Mouse (Mus musculus) midbrain, embryonic 16.5 days (tissue): ENCODE measurements at regions not wholly inside any gene's neighbourhood (a gene's known extent, or its start where the extent isn't known, plus 50 kb on each side); places are given as distances from the start of the nearest gene placed in this dataset.

Experiments
- ATAC-seq: fragments of 200-750 bp; cut with Nextera tagmentation; 2 replicates; pipeline ENCODE4 v1.8.0; 2017; ENCODE audit warnings: moderate TSS enrichment
- H3K27ac ChIP-seq: fragments of 300-500 bp; sonication (generic); 2 replicates; pipeline ENCODE4 v1.5.1; 2014; ENCODE audit warnings: mild to moderate bottlenecking, low read length, mixed read lengths
- H3K27me3 ChIP-seq: fragments of 300-500 bp; sonication (generic); 2 replicates; pipeline ENCODE4 v1.6.1; 2014; ENCODE audit warnings: low read depth, low read length, mixed read lengths; ENCODE audit not compliant: control insufficient read depth, insufficient read depth
- H3K36me3 ChIP-seq: fragments of 300-500 bp; sonication (generic); 2 replicates; pipeline ENCODE4 v1.6.1; 2014; ENCODE audit warnings: mild to moderate bottlenecking, low read length, moderate library complexity, mixed read lengths; ENCODE audit not compliant: control insufficient read depth, insufficient read depth
- H3K4me1 ChIP-seq: fragments of 300-500 bp; sonication (generic); 2 replicates; pipeline ENCODE4 v1.6.1; 2014; ENCODE audit warnings: mild to moderate bottlenecking, low read length, mixed read lengths; ENCODE audit not compliant: control insufficient read depth, insufficient read depth
- H3K4me2 ChIP-seq: fragments of 300-500 bp; sonication (generic); 2 replicates; pipeline ENCODE4 v1.6.1; 2014; ENCODE audit warnings: mild to moderate bottlenecking, low read length, mixed read lengths
- H3K4me3 ChIP-seq: fragments of 300-500 bp; sonication (generic); 2 replicates; pipeline ENCODE4 v1.5.1; 2014; ENCODE audit warnings: low read depth, mild to moderate bottlenecking, low read length, moderate library complexity, mixed read lengths
- H3K9ac ChIP-seq: fragments of 300-500 bp; sonication (generic); 2 replicates; pipeline ENCODE4 v1.6.1; 2014; ENCODE audit warnings: low read depth, low read length, mixed read lengths
- H3K9me3 ChIP-seq: fragments of 300-500 bp; sonication (generic); replicated peaks from 2 replicates; pipeline ENCODE4 v1.6.1; 2014; ENCODE audit warnings: mild to moderate bottlenecking, low read length, mixed read lengths; ENCODE audit not compliant: control insufficient read depth, poor library complexity, severe bottlenecking
- WGBS: fragments of 180-500 bp; shearing (Covaris S2); extraction: QIAGEN DNeasy Blood & Tissue Kit; methylation state at CpG from one replicate; pipeline ENCODE4 v1.1.7; 2014; 5-methylcytosine and 5-hydroxymethylcytosine counted together

DNA sequence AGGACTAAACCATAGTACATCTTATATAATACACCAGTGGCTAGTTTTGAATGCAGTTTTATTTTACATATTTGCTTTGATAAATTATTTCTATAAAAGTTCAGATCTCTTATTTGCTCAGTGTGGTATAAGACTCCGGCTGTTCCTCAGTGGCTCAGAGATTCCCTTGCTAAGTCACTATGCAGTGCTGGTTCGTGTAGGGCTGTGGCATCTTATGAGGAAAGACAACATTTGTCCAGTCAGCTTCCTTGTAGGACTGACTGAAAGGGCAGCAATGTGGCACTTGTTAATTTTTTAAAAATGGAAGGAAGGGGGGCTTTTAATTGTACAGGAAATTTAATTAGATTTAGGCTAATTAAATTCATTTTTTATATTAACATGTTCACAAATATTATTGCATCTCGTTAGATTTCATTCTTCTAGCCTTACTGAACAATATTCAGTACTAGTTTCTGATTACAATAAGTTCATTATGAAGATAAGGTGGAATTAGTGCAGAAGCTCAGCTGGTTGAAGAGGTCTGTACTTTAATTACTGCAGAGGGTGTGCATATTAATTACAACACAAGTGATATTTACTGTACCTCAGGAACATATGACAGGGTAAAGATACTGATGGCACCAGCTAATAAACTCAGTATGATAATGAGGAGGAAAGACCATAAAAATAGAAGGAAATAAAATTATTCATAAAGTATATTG, 200.3 kb upstream of the Vrk2 start:
- Histone ChIP-seq H3K9me3 (no peaks in the 10 kb centered on the region), H3K4me3 (no peak overlapping the region), H3K4me2 (no peak overlapping the region), H3K9ac (no peak overlapping the region), H3K36me3 (no peaks in the 10 kb centered on the region), H3K4me1 (no peaks in the 10 kb centered on the region), H3K27me3 (no peaks in the 10 kb centered on the region), H3K27ac (no peak overlapping the region)
- WGBS, result 75% methylated on average over 3 of the region's 3 CpGs
- no peak for ATAC-seq

DNA sequence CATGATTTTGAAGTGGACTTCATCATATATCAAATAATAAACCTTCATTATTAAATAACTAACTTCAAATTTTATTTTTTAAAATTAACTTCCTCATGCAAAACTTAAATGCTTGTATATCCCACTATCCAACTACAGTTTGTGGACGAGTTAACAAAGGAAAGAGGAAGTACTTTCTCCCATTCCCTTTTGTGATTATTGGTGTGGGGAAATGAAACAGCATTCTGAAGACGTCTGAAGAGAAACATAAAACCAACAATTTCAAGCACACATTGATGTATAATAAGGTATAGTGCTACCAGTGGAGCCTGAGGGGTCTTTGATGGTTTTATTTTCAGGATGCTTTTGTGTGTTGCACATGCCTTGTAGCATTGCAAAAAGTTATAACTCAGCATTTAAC, 195.5 kb upstream of the Vrk2 start:
- 65% methylated on average over 2 of the region's 2 CpGs for WGBS
- no peaks in the 10 kb centered on the region for H3K4me1 ChIP-seq

DNA sequence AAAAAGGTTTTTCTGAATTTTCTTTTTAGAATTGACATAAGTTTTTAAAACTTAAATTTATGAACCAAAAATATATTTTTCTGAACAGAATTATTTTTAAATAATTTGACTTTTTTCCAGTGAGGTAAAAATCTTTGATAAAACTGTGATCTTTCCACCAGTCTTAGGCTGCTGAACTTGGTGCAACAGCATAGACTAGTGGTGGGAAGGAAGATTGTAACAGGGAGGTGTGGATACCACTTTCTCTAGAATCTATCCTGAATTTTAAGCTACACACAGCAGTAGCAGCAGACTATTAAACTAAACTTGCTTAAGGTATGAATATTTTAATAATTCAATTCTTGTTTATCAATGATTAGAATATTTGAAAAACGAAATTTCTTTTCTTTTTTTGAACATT, 191.4 kb upstream of the Vrk2 start:
- no peak overlapping the region for H3K9ac ChIP-seq
- no peaks in the 10 kb centered on the region for H3K36me3 ChIP-seq
- ATAC-seq, result peak; percentile 85; the same call in 1 of the 2 replicates
- 12% methylated on average over 1 of the region's 1 CpGs for WGBS
- H3K27me3 ChIP-seq, result no peaks in the 10 kb centered on the region
- H3K27ac ChIP-seq, result no peak overlapping the region
- H3K4me3 ChIP-seq, result no peak overlapping the region
- no peaks in the 10 kb centered on the region for H3K4me1 ChIP-seq
- H3K9me3 ChIP-seq, result no peaks in the 10 kb centered on the region
- H3K4me2 ChIP-seq, result no peak overlapping the region

More for the DNA sequence above, 195.5 kb upstream of the Vrk2 start:
- H3K4me3 ChIP-seq, result no peak overlapping the region
- no peaks in the 10 kb centered on the region for H3K9me3 ChIP-seq
- H3K36me3 ChIP-seq, result no peaks in the 10 kb centered on the region
- no peaks in the 10 kb centered on the region for H3K27me3 ChIP-seq
- H3K4me2 ChIP-seq, result no peak overlapping the region
- ATAC-seq, result no peak
- H3K27ac ChIP-seq, result no peak overlapping the region
- no peak overlapping the region for H3K9ac ChIP-seq

DNA sequence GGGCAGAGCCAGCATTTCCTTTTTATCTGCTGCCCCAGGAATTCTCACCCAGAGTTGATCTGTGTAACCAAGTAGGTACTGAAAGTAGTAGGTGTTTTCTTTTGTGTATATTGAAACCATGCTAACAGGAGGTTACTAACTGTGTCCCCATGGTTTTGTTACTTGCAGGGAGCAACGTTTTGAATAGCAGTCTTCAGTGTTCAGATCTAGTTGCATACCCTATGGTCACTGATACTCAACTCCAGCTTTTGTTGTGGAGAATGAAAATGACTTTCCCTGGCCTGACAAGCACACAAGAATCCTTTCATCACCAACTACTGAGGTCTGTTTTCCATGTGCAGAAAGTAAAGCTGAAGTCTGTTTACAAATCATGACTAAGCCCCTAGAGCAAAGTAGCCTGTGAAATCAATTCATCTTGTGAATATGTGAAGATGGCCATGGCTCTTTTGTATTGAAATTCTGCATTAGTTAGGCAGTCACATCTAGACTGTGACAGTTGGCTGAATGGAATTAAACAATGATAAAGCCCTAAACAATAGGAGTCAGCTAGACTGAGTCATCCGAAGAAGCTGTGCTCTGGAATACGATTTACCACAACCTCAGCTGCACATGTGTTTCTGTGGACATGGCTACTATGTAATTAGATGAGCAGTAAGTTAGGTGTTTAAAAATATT, 179.5 kb upstream of the Vrk2 start:
- Histone ChIP-seq H3K9ac (no peak overlapping the region), H3K4me2 (no peak overlapping the region), H3K27me3 (no peaks in the 10 kb centered on the region), H3K27ac (no peak overlapping the region), H3K4me1 (peaks cover 4% of the 10 kb centered on the region), H3K9me3 (no peaks in the 10 kb centered on the region), H3K36me3 (no peaks in the 10 kb centered on the region), H3K4me3 (no peak overlapping the region)
- WGBS, result 7% methylated on average over 3 of the region's 3 CpGs
- peak; percentile 58; the same call in 1 of the 2 replicates for ATAC-seq

DNA sequence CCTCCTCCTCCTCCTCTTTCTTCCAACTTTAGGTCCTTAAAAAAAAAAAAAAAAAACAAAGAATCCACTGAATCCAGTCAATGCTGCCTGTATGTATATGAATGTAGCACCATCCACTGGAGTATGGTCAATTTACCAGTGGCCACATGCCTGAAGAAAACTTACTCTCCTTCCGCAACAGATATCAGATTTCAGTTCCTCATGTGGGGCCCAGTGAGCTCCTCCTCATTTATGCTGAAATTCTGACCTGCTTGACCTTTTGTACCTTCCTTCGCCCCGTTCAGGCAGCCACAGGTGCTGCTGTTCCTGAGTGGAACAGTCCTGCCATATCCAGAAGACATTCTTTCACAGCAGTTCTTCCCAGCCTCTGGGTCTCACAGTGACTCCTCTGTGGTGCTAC, 161.8 kb upstream of the Vrk2 start:
- Histone ChIP-seq H3K4me3 (no peak overlapping the region), H3K4me2 (no peak overlapping the region), H3K4me1 (no peaks in the 10 kb centered on the region), H3K36me3 (no peaks in the 10 kb centered on the region), H3K9ac (no peak overlapping the region), H3K9me3 (no peaks in the 10 kb centered on the region), H3K27me3 (no peaks in the 10 kb centered on the region), H3K27ac (no peak overlapping the region)
- 90% methylated on average over 3 of the region's 3 CpGs for WGBS
- ATAC-seq, result no peak

DNA sequence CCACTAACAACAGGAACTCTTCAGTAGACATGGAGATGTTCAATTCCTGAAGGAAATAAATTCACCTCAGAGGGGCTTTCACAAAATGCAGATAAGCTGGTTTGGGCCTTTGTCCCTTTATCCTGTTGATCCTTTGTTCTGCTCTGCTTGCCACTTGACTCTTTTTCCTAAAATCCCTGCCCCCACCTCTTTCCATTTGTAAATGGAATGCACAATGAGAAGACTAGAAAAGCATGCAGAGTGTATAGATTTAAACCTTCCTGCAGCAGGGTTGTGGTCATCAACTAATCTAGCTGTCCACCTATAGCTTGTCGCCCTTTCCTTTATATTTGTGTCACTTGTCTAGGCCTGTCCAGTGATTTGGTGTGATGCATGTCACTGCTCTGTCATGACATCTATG, 159.8 kb upstream of the Vrk2 start:
- Histone ChIP-seq H3K27me3 (no peaks in the 10 kb centered on the region), H3K36me3 (no peaks in the 10 kb centered on the region), H3K27ac (no peak overlapping the region), H3K4me1 (no peaks in the 10 kb centered on the region), H3K9me3 (no peaks in the 10 kb centered on the region), H3K4me2 (no peak overlapping the region), H3K9ac (no peak overlapping the region), H3K4me3 (no peak overlapping the region)
- 26% methylated on average over 1 of the region's 1 CpGs for WGBS
- ATAC-seq, result no peak

DNA sequence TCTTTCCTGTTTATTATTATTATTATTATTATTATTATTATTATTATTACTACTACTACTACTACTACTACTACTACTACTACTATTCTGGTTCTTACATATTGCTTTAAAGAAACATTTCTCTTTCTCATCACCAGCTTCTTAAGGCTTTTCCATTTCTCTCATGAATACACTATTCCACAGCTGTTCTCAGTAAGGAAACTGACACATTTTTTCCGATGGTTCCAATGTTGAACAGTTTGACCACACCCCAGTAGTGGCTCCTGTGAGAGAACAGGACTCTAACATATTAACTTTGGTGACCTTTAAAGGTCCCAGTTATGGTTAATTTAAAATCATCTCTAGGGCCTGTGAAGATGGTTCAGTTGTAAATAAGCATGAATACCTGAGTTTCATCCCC, 148.4 kb upstream of the Vrk2 start:
- H3K9ac ChIP-seq, result no peak overlapping the region
- no peak overlapping the region for H3K4me3 ChIP-seq
- H3K9me3 ChIP-seq, result no peaks in the 10 kb centered on the region; the same call in 1 of the 2 replicates
- no peaks in the 10 kb centered on the region for H3K36me3 ChIP-seq
- no peaks in the 10 kb centered on the region for H3K4me1 ChIP-seq
- no peak for ATAC-seq
- WGBS, result 95% methylated on average over 1 of the region's 1 CpGs
- H3K4me2 ChIP-seq, result no peak overlapping the region
- H3K27ac ChIP-seq, result no peak overlapping the region
- H3K27me3 ChIP-seq, result no peaks in the 10 kb centered on the region

DNA sequence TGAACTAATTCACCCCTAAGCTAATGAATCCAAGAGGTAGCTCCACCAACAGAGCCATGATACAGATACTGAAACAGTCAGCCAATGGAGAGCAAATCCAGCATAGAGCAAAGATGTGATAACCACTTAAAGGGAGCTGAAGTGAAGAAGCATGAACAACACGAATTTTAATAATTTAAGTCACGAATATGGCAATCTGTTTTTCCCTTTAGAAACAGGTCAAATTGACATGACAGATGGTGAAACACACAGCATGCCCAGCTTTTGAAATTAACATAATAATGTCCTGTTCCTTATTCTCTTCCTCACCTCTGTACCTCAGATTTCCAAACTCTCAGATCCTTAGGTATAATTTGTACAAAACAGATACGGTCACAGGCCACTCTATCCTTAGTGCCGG, 145.9 kb upstream of the Vrk2 start:
- no peak overlapping the region for H3K27ac ChIP-seq
- no peak overlapping the region for H3K4me2 ChIP-seq
- no peak for ATAC-seq
- no peak overlapping the region for H3K9ac ChIP-seq
- no peaks in the 10 kb centered on the region for H3K36me3 ChIP-seq
- no peaks in the 10 kb centered on the region for H3K27me3 ChIP-seq
- no peak overlapping the region for H3K4me3 ChIP-seq
- no peaks in the 10 kb centered on the region for H3K4me1 ChIP-seq
- WGBS, result 40% methylated on average over 4 of the region's 4 CpGs
- no peaks in the 10 kb centered on the region for H3K9me3 ChIP-seq

DNA sequence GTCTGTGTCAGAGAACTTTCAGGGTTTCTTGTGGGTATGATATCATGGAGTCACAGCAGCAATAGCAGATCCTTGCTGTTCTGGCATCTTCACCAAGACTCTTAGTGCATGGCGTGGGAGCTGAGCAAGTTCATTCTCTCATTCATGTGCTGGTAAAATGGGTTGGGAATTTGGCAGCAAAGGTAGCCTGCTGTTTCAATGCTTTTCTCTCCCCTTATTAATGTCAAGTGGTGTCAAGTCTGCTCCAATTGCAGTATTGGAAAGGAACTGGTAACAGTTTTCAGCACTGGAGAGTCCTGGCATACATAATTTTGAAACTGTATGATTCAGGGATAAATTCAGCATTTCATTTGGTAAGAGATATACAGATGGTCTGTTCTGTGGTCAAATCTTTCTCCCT, 133.2 kb upstream of the Vrk2 start:
- no peak for ATAC-seq
- no peak overlapping the region for H3K27ac ChIP-seq
- H3K9me3 ChIP-seq, result no peaks in the 10 kb centered on the region
- H3K9ac ChIP-seq, result no peak overlapping the region
- 76% methylated on average over 1 of the region's 1 CpGs for WGBS
- no peak overlapping the region for H3K4me3 ChIP-seq
- no peaks in the 10 kb centered on the region for H3K4me1 ChIP-seq
- H3K36me3 ChIP-seq, result no peaks in the 10 kb centered on the region
- H3K4me2 ChIP-seq, result no peak overlapping the region
- H3K27me3 ChIP-seq, result no peaks in the 10 kb centered on the region
